Mouse (Mus musculus) midbrain, postnatal 0 days (tissue): ENCODE results near the gene Syne3. TPM values are rescaled to one million over a fixed set of nuclear protein-coding genes. Genes with fewer than 3 reads are reported as not detected.

Experiments used
- ATAC-seq: fragments of 200-750 bp; cut with Nextera tagmentation; 2 replicates; pipeline ENCODE4 v1.8.0; 2017; ENCODE audit warnings: moderate number of reproducible peaks, mild to moderate bottlenecking, moderate TSS enrichment, moderate library complexity; ENCODE audit not compliant: low FRiP score
- DNase-seq: peaks from one replicate; pipeline ENCODE4 v3.0.0-alpha.2; 2015; ENCODE audit warnings: low spot score
- H3K27ac ChIP-seq: fragments of 300-500 bp; sonication (generic); 2 replicates; pipeline ENCODE4 v1.5.1; 2014; ENCODE audit warnings: low read depth, mild to moderate bottlenecking, low read length, mixed read lengths
- H3K27me3 ChIP-seq: fragments of 300-500 bp; sonication (generic); 2 replicates; pipeline ENCODE4 v1.6.1; 2014; ENCODE audit warnings: low read length, control low read depth, mixed read lengths; ENCODE audit not compliant: insufficient read depth
- H3K36me3 ChIP-seq: fragments of 300-500 bp; sonication (generic); 2 replicates; pipeline ENCODE4 v1.6.1; 2014; ENCODE audit warnings: low read length, control low read depth, mixed read lengths; ENCODE audit not compliant: insufficient read depth
- H3K4me1 ChIP-seq: fragments of 300-500 bp; sonication (generic); 2 replicates; pipeline ENCODE4 v1.6.1; 2014; ENCODE audit warnings: mild to moderate bottlenecking, control low read depth, antibody characterized with exemption, low read length, mixed read lengths; ENCODE audit not compliant: insufficient read depth
- H3K4me2 ChIP-seq: fragments of 300-500 bp; sonication (generic); 2 replicates; pipeline ENCODE4 v1.6.1; 2014; ENCODE audit warnings: low read depth, mild to moderate bottlenecking, low read length, mixed read lengths; ENCODE audit not compliant: poor library complexity, severe bottlenecking
- H3K4me3 ChIP-seq: fragments of 300-500 bp; sonication (generic); 2 replicates; pipeline ENCODE4 v1.5.1; 2014; ENCODE audit warnings: low read depth, mild to moderate bottlenecking, low read length, moderate library complexity
- H3K9ac ChIP-seq: fragments of 300-500 bp; sonication (generic); replicated peaks from 2 replicates; pipeline ENCODE4 v1.6.1; 2014; ENCODE audit warnings: mild to moderate bottlenecking, low read length, moderate library complexity, mixed read lengths; ENCODE audit not compliant: poor library complexity, severe bottlenecking
- H3K9me3 ChIP-seq: fragments of 300-500 bp; sonication (generic); 2 replicates; pipeline ENCODE4 v1.6.1; 2016; ENCODE audit warnings: low read length, control low read depth
- CTCF ChIP-seq: IDR thresholded peaks from 2 replicates; pipeline ENCODE4 v1.5.1; 2016; ENCODE audit warnings: antibody characterized with exemption, mild to moderate bottlenecking
- WGBS: fragments of 180-500 bp; shearing (Covaris S2); extraction: QIAGEN DNeasy Blood & Tissue Kit; methylation state at CpG from one replicate; pipeline ENCODE4 v1.1.7; 2014; 5-methylcytosine and 5-hydroxymethylcytosine counted together
- polyA plus RNA-seq: library from polyadenylated mRNA; unstranded; fragments of >200 nt; fragmentation: Nextera tagmentation; extraction: Ambion mirVana; gene quantifications from 2 replicates; pipeline ENCODE4 v1.2.1, GENCODE M21; 2015
- total RNA-seq: library from RNA; depleted of rRNA; stranded (reverse); fragments of >200 nt; gene quantifications from 2 replicates; pipeline ENCODE4 v1.2.3, GENCODE M21; 2014

Syne3 gene
- total and polyA plus RNA-seq, 2 experiments from 2014 or later: 0.85 to 0.93 TPM

- Histone ChIP-seq H3K36me3 (no peaks in the 10 kb centered on the region), H3K27ac (no peak overlapping the region), H3K4me1 (no peaks in the 10 kb centered on the region), H3K4me2 (no peak overlapping the region), H3K9me3 (no peaks in the 10 kb centered on the region), H3K4me3 (no peak overlapping the region), H3K27me3 (no peaks in the 10 kb centered on the region), H3K9ac (no peak overlapping the region)
- no peak for TF ChIP-seq CTCF
- no peak for ATAC-seq
- DNase-seq: no peak
- WGBS: 87% methylated on average over 8 of the region's 8 CpGs
Observed at GRCm38 (mm10) chr12:104935144-104935543, 74.5 kb downstream of the Syne3 start.

- Histone ChIP-seq H3K27ac (no peak overlapping the region), H3K36me3 (no peaks in the 10 kb centered on the region), H3K4me2 (no peak overlapping the region), H3K4me3 (no peak overlapping the region), H3K27me3 (no peaks in the 10 kb centered on the region), H3K9ac (no peak overlapping the region), H3K4me1 (no peaks in the 10 kb centered on the region), H3K9me3 (no peaks in the 10 kb centered on the region)
- ATAC-seq: no peak
- TF ChIP-seq CTCF: no peak
- WGBS: 84% methylated on average over 13 of the region's 13 CpGs
- no peak for DNase-seq
Observed at GRCm38 (mm10) chr12:104933800-104934199, 75.8 kb downstream of the Syne3 start.

GRCm38 (mm10) chr12:104933217-104933616, 76.4 kb downstream of the Syne3 start:
- no peak overlapping the region for H3K4me3 ChIP-seq
- no peak for ATAC-seq
- no peaks in the 10 kb centered on the region for H3K27me3 ChIP-seq
- no peaks in the 10 kb centered on the region for H3K4me1 ChIP-seq
- WGBS: 74% methylated on average over 2 of the region's 2 CpGs
- no peaks in the 10 kb centered on the region for H3K36me3 ChIP-seq
- H3K27ac ChIP-seq: no peak overlapping the region
- no peak overlapping the region for H3K9ac ChIP-seq
- H3K9me3 ChIP-seq: no peaks in the 10 kb centered on the region
- peak; percentile 48 for TF ChIP-seq CTCF
- no peak overlapping the region for H3K4me2 ChIP-seq
- DNase-seq: no peak

- Histone ChIP-seq H3K4me2 (no peak overlapping the region), H3K36me3 (no peaks in the 10 kb centered on the region), H3K27ac (0 out of 2 replicates have a peak overlapping the region, but pooled peaks have one; percentile 1), H3K4me3 (no peak overlapping the region), H3K9me3 (no peaks in the 10 kb centered on the region), H3K9ac (no peak overlapping the region), H3K4me1 (peaks cover 5% of the 10 kb centered on the region; the same call in 1 of the 2 replicates), H3K27me3 (no peaks in the 10 kb centered on the region)
- no peak for TF ChIP-seq CTCF
- DNase-seq (no peak), ATAC-seq (no peak)
- WGBS: 93% methylated on average over 2 of the region's 2 CpGs
Observed at GRCm38 (mm10) chr12:104925765-104926164, 83.8 kb downstream of the Syne3 start.

- no peaks in the 10 kb centered on the region for H3K36me3 ChIP-seq
- H3K9ac ChIP-seq: no peak overlapping the region
- H3K9me3 ChIP-seq: no peaks in the 10 kb centered on the region
- H3K4me2 ChIP-seq: no peak overlapping the region
- H3K4me1 ChIP-seq: peaks cover 5% of the 10 kb centered on the region; the same call in 1 of the 2 replicates
- no peaks in the 10 kb centered on the region for H3K27me3 ChIP-seq
- H3K27ac ChIP-seq: 0 out of 2 replicates have a peak overlapping the region, but pooled peaks have one; percentile 1
- no peak overlapping the region for H3K4me3 ChIP-seq
- ATAC-seq (peak; percentile 39; the same call in 1 of the 2 replicates), DNase-seq (no peak)
- 35% methylated on average over 5 of the region's 5 CpGs for WGBS
- TF ChIP-seq CTCF: no peak
Observed at GRCm38 (mm10) chr12:104925035-104925434, 84.6 kb downstream of the Syne3 start.

- WGBS: 75% methylated on average over 3 of the region's 3 CpGs
- Histone ChIP-seq H3K4me3 (no peak overlapping the region), H3K4me1 (peaks cover 5% of the 10 kb centered on the region; the same call in 1 of the 2 replicates), H3K9me3 (no peaks in the 10 kb centered on the region), H3K27ac (0 out of 2 replicates have a peak overlapping the region, but pooled peaks have one; percentile 1), H3K27me3 (no peaks in the 10 kb centered on the region), H3K4me2 (no peak overlapping the region), H3K9ac (no peak overlapping the region), H3K36me3 (no peaks in the 10 kb centered on the region)
- ATAC-seq: no peak
- TF ChIP-seq CTCF: no peak
- no peak for DNase-seq
Observed at GRCm38 (mm10) chr12:104924546-104924945, 85.1 kb downstream of the Syne3 start.
